11 mouse cellular contexts compared by ENCODE assay signal in genomic region chr13:57595032-57595760, GRCm38 (mm10).
DNase-seq lines count a peak whose midpoint lies in the region; ATAC-seq lines count a peak whose summit lies in the region.
"Had no signal": no experiment of that assay in that cellular context is flagged by ENCODE, and none has a peak within 500 bp of the region (broad histone marks: within the 10 kb centered on the region; RNA-seq: fewer than 3 reads in every experiment).

No protein-coding gene starts in this region.

- DNase-seq in layer of hippocampus, adult 11-12 months (ENCODE audit: low spot score) = peak; percentile 49
- no peak for DNase-seq in layer of hippocampus, adult 9-10 months (ENCODE audit: low spot score)
- peak; percentile 65 for DNase-seq in telencephalon, adult 2 months (ENCODE audit: low read depth, low spot score)
- no peak for DNase-seq in heart, adult 8-10 months (ENCODE audit: low spot score)
- DNase-seq in gastrocnemius, postnatal 14 days = no peak
- DNase-seq: thymus, postnatal 25 days had no signal

- 23% methylated on average over 15 of the region's 15 CpGs for WGBS in hindbrain, embryonic 16.5 days
- 36% methylated on average over 15 of the region's 15 CpGs for WGBS in limb, embryonic 13.5 days

- peak overlapping the region; percentile 73 for H3K27ac ChIP-seq in hindbrain, embryonic 16.5 days (ENCODE audit: low read depth, low read length)
- no peak overlapping the region for H3K27ac ChIP-seq in limb, embryonic 13.5 days
- H3K27ac ChIP-seq: heart, embryonic 15.5 days; macrophage had no signal

- no peaks in the 10 kb centered on the region; the same call in 1 of the 2 replicates for H3K27me3 ChIP-seq in hindbrain, embryonic 16.5 days (replicated peaks; ENCODE audit: control insufficient read depth, insufficient read depth, low read length)
- H3K27me3 ChIP-seq in limb, embryonic 13.5 days = 0 out of 2 replicates have a peak, but pooled peaks cover 4% of the 10 kb centered on the region
- H3K27me3 ChIP-seq: heart, embryonic 15.5 days had no signal

- H3K9me3 ChIP-seq in hindbrain, embryonic 16.5 days (ENCODE audit: control insufficient read depth, low read length) = no peaks in the 10 kb centered on the region
- no peaks in the 10 kb centered on the region for H3K9me3 ChIP-seq in limb, embryonic 13.5 days
- H3K9me3 ChIP-seq: heart, embryonic 15.5 days had no signal

- no peaks in the 10 kb centered on the region for H3K36me3 ChIP-seq in hindbrain, embryonic 16.5 days (ENCODE audit: control insufficient read depth, insufficient read depth, low read length)
- H3K36me3 ChIP-seq in limb, embryonic 13.5 days = no peaks in the 10 kb centered on the region
- H3K36me3 ChIP-seq: heart, embryonic 15.5 days had no signal

- ATAC-seq in hindbrain, embryonic 16.5 days = peak; percentile 89
- ATAC-seq in limb, embryonic 13.5 days (ENCODE audit: low FRiP score, low read depth) = no peak
- no peak for ATAC-seq in monocyte, adult 5-6 weeks (replicated peaks; ENCODE audit: insufficient number of reproducible peaks, low FRiP score, low TSS enrichment, poor library complexity, severe bottlenecking)

- peaks cover 14% of the 10 kb centered on the region for H3K4me1 ChIP-seq in hindbrain, embryonic 16.5 days (ENCODE audit: control insufficient read depth, insufficient read depth, low read depth, low read length)
- peaks cover 21% of the 10 kb centered on the region for H3K4me1 ChIP-seq in limb, embryonic 13.5 days
- H3K4me1 ChIP-seq: heart, embryonic 15.5 days had no signal

- H3K4me2 ChIP-seq in hindbrain, embryonic 16.5 days (ENCODE audit: low read length) = peak overlapping the region; percentile 40
- H3K4me2 ChIP-seq in limb, embryonic 13.5 days (replicated peaks) = peak overlapping the region; percentile 36; the same call in 1 of the 2 replicates
- H3K4me2 ChIP-seq: heart, embryonic 15.5 days had no signal

- no peak overlapping the region for H3K4me3 ChIP-seq in hindbrain, embryonic 16.5 days (ENCODE audit: low read length)
- H3K4me3 ChIP-seq in limb, embryonic 13.5 days = no peak overlapping the region
- H3K4me3 ChIP-seq: heart, embryonic 15.5 days had no signal

- intact Hi-C loops in gastrocnemius, postnatal 14 days (cut with DNase I; ENCODE audit: low total_unique reads) = no loop called here

- peak overlapping the region; percentile 35 for H3K9ac ChIP-seq in hindbrain, embryonic 16.5 days (ENCODE audit: low read depth, low read length)
- no peak overlapping the region for H3K9ac ChIP-seq in limb, embryonic 13.5 days
- H3K9ac ChIP-seq: heart, embryonic 15.5 days had no signal

Comparison
In these comparisons a context has a peak if more than half of its experiments do, and no peak if none do; other contexts are left out.
1. DNase-seq: peak in layer of hippocampus, adult 11-12 months (single experiment) and telencephalon, adult 2 months (single experiment); none in layer of hippocampus, adult 9-10 months (single experiment), heart, adult 8-10 months (single experiment) and gastrocnemius, postnatal 14 days (single experiment).